Mouse (Mus musculus) bone marrow macrophage, adult 2 months (primary cell): ENCODE results near the gene Acox1.

Source experiments
- CTCF ChIP-seq: IDR thresholded peaks from 2 replicates; pipeline ENCODE4 v1.5.1; 2012; ENCODE audit warnings: low read depth, mild to moderate bottlenecking, low read length, moderate library complexity
- POLR2A ChIP-seq: IDR thresholded peaks from 2 replicates; pipeline ENCODE4 v1.6.1; 2012; ENCODE audit warnings: mild to moderate bottlenecking, low read depth, low read length, borderline replicate concordance

DNA sequence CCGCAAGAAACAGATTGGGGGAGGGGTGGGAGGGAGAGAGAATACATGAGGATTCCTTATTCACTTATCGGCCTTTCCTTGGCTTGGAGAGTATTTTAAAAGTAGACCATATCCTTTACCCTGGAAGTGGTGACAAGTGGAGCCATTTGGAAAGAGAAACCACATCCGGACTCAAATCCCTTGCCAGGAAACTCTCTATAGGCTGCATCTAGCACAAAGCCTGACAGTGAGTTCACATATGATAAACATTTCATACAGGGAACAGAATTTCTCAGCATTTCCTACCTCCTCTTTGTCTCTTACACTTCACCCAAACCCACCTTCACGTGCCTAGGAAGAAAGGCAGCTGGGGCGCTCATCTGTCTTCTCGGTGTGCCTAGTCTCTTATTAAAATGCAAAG lies 31.6 kb downstream of the Acox1 start:
- no peak for TF ChIP-seq POLR2A
- no peak for TF ChIP-seq CTCF
